Mouse (Mus musculus) stomach, embryonic 15.5 days (tissue): ENCODE results near the gene Barhl1. TPM values are rescaled to one million over a fixed set of nuclear protein-coding genes. Genes with fewer than 3 reads are reported as not detected.

ENCODE experiments used
- polyA plus RNA-seq: library from polyadenylated mRNA; unstranded; fragments of >200 nt; fragmentation: Nextera tagmentation; extraction: Ambion mirVana; gene quantifications from 2 replicates; pipeline ENCODE4 v1.2.1, GENCODE M21; 2015

Gene Barhl1
- polyA plus RNA-seq, 1 experiment from 2014 or later = 0.12 TPM

Other genes starting within 250 kb of the Barhl1 start
- gene Spaca9, start 216.9 kb downstream of the Barhl1 start, polyA plus RNA-seq = 2.2 and 2.6 TPM in 2 replicates
- gene Ak8, start 216.5 kb downstream of the Barhl1 start, polyA plus RNA-seq = 0.81 and 1.0 TPM in 2 replicates
- 12.0 and 12.5 TPM in 2 replicates for gene Gtf3c4, start 76.3 kb downstream of the Barhl1 start, polyA plus RNA-seq
- gene Ddx31, start 76.3 kb downstream of the Barhl1 start, polyA plus RNA-seq = 12.6 and 13.2 TPM in 2 replicates
- gene Cfap77, start 138.4 kb upstream of the Barhl1 start, polyA plus RNA-seq = 0.39 TPM in 2 replicates
- gene Ttf1, start 143.6 kb upstream of the Barhl1 start, polyA plus RNA-seq = 10.1 and 10.4 TPM in 2 replicates
- gene Setx, start 207.5 kb upstream of the Barhl1 start, polyA plus RNA-seq = 8.7 and 9.9 TPM in 2 replicates